Mouse (Mus musculus): ENCODE data around the gene Coq2. TPM values are rescaled to one million over a fixed set of nuclear protein-coding genes. Genes with fewer than 3 reads are reported as not detected.

Coq2 gene
- polyA plus RNA-seq, 1 experiment from 2014 or later = 86.4 TPM

Other genes starting within 250 kb of the Coq2 start
- 13.1 and 13.6 TPM in 2 replicates for gene Lin54, start 174.5 kb downstream of the Coq2 start, polyA plus RNA-seq (2014; fragmentation: Nextera tagmentation; extraction: Ambion mirVana)
- gene Cops4, start 156.8 kb downstream of the Coq2 start, polyA plus RNA-seq (2014; fragmentation: Nextera tagmentation; extraction: Ambion mirVana) = 157 and 158 TPM in 2 replicates
- gene Plac8, start 102.9 kb downstream of the Coq2 start, polyA plus RNA-seq (2014; fragmentation: Nextera tagmentation; extraction: Ambion mirVana) = 2.6 and 4.1 TPM in 2 replicates
- 1.1 and 1.2 TPM in 2 replicates for gene Hpse, start 44.6 kb upstream of the Coq2 start, polyA plus RNA-seq (2014; fragmentation: Nextera tagmentation; extraction: Ambion mirVana)
- 8.6 and 12.2 TPM in 2 replicates for gene Helq, start 123.5 kb upstream of the Coq2 start, polyA plus RNA-seq (2014; fragmentation: Nextera tagmentation; extraction: Ambion mirVana)
- 154 and 159 TPM in 2 replicates for gene Mrps18c, start 123.5 kb upstream of the Coq2 start, polyA plus RNA-seq (2014; fragmentation: Nextera tagmentation; extraction: Ambion mirVana)
- gene Abraxas1, start 145.8 kb upstream of the Coq2 start, polyA plus RNA-seq (2014; fragmentation: Nextera tagmentation; extraction: Ambion mirVana) = 32.3 and 33.8 TPM in 2 replicates
- gene Gpat3, start 170.6 kb upstream of the Coq2 start, polyA plus RNA-seq (2014; fragmentation: Nextera tagmentation; extraction: Ambion mirVana) = 12.1 and 14.9 TPM in 2 replicates